Mouse (Mus musculus): ENCODE results near the gene Rab5if.

- TF ChIP-seq CTCF (IDR thresholded peaks at IDR 0.05) (no peak), EP300 (IDR thresholded peaks at IDR 0.05; ENCODE audit: insufficient read depth, low read depth, low read length) (no peak), POLR2A (IDR thresholded peaks at IDR 0.05; ENCODE audit: insufficient read depth, low read depth, low read length) (no peak)
Measured at GRCm38 (mm10) chr2:156857835-156858234, 5.1 kb upstream of the Rab5if start, which contains the start of gene 4930518I15Rik.

Data from heart, adult 2 months (tissue).